Mouse (Mus musculus): Measurements from ENCODE around the gene Sec16b.

- TF ChIP-seq CTCF (IDR thresholded peaks at IDR 0.05; ENCODE audit: control insufficient read depth, insufficient read depth, low read length) (no peak), POLR2A (IDR thresholded peaks at IDR 0.05; ENCODE audit: borderline replicate concordance, control insufficient read depth, low read depth, low read length) (no peak)
These were observed 5.9 kb upstream of the Sec16b start for GRCm38 (mm10) chr1:157500657-157501056.
